Mouse (Mus musculus) lung, postnatal 14 days (tissue): Measurements from ENCODE around the gene Scaf8.
"Not testable (repeated sequence)": the region's sequence is repeated elsewhere in the genome, so short reads cannot be mapped to it uniquely, and the experiment has no call there.

Experiments used
- DNase-seq: peaks from one replicate; pipeline ENCODE4 v3.0.0; 2021

Scaf8 gene

GRCm38 (mm10) chr17:3120949-3121348 lies 6.2 kb downstream of the Scaf8 start:
- not testable (repeated sequence) for DNase-seq

DNA sequence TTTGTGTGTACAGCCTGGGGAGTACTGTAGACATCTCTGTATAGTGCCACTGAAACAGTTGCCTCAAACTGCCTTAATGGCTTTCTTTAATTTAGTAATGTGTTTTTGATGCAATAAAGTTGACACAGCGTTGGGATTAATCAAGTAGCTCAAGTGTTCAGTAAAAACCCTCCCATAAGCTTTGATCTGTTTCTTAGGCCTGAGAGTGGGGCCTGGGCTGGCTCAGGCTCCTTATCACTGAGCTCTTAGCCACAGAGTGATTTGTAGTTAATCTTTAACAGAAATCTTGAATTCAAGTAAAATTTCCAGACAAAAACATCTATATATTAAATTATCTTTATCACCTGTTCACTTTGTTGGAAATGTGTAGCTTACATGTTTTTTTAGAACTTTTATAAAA lies 8.8 kb downstream of the Scaf8 start:
- not testable (repeated sequence) for DNase-seq

DNA sequence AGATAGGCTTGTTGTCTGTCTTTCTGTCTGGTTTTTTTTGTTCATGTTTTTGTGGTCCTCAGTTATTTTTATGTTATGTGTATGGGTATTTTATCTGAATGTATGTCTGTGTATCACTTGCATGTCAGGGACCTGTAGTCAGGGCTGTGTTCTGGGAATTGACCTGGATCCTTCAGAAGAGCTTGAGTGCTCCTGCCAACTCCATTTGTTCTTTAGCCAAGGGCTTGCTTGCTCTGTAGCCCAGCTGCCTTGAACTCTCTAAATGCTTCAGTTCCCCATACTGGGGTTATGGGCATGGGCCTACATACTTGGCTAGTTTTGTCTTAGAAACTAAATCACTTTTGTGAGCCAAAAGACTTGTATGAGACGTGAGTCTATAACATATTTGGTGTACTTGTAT lies 13.9 kb downstream of the Scaf8 start:
- no peak for DNase-seq

- DNase-seq, result no peak
These were observed 15.0 kb downstream of the Scaf8 start for GRCm38 (mm10) chr17:3129791-3130190.

- DNase-seq, result no peak
These were observed 20.6 kb downstream of the Scaf8 start for GRCm38 (mm10) chr17:3135346-3135745.

DNA sequence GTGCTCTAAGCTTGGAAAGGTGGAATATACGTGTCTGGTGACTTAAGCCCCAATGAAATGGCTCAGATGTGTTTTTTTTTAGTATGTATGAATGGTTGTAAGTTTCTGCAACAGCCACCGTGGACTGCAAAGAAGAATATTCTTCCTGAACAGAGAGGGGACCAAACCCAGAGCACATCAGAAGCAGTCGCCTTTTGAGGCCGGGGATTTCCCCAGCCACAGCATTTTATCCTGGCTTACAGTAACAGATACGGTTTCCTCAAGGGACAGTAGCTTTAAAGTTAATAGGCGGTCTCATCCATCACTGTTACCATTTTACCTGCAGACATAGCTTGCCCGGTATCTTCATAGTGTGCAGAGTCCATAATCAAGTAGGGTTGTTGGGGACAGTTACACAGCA lies 21.4 kb downstream of the Scaf8 start:
- DNase-seq, result no peak

DNA sequence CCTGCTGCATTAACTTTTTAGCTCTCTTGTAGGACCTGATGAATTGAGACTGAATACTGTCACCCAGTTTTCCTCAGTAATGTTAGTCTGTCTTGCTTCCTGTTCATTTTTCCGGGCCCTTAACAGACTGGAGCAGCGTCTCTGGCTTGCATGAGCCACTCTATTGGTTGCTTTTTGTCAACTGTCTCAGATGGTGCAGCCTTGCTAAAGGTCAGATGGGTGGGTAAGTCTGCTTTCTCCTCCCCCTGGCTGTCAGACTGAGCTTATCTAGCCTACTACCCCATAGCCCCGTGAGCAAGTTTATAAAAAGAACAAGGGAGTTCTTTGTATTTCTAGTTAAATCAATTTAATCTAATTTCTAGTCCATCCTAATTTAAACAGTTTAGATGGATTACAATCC lies 23.6 kb downstream of the Scaf8 start:
- DNase-seq, result no peak

GRCm38 (mm10) chr17:3140100-3140499 lies 25.3 kb downstream of the Scaf8 start:
- DNase-seq, result no peak

GRCm38 (mm10) chr17:3148853-3149252 lies 34.1 kb downstream of the Scaf8 start:
- DNase-seq, result no peak

DNA sequence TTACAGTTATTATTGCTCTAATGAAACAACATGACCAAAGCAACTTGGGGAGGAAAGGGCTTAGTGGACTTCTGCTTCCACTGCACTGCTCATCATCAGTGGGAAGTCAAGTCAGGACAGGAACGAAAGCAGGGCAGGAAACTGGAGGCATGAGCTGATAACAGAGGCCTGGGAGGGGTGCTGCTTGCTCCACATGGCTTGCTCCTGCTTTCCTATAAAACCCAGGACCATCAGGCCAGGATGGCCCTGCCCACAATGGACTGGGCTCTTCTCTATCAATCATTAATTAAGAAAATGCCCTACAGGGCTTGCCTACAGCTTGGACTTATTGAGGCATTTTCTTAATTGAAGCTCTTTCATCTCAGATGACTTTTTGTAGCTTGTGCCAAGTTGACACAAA lies 34.8 kb downstream of the Scaf8 start:
- DNase-seq, result no peak

DNA sequence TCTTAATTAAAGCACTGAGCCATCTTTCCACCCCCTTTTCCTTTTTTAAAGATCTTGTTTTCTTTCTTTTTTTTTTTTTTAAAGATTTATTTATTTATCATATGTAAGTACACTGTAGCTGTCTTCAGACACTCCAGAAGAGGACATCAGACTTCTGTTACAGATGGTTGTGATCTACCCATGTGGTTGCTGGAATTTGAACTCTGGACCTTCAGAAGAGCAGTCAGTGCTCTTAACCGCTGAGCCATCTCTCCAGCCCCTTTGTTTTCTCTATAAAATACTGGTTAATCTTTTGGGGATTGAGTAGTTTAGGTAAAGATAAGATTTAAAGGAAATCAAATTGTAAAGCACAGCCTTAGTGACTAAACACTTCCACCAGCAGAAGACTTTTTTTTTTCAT lies 35.9 kb downstream of the Scaf8 start:
- DNase-seq, result not testable (repeated sequence)

DNA sequence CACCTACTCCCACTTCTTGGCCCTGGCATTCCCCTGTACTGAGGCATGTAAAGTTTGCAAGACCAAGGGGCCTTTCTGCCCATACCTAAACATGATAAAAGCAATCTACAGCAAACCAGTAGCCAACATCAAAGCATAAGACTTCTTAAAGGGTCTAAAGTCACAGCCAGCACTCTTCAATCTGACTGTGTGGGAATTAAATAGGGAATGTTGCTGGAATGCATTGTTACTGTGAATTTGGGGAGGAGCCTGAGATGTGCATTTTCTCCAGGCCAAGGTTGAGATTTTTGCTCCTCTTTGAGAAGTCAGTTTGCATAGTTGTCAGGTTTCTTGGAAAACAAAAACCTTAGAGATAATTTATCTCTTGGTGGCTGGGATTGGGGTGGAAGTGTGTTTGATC lies 36.4 kb downstream of the Scaf8 start:
- DNase-seq, result no peak

- DNase-seq, result not testable (repeated sequence)
These were observed 41.4 kb downstream of the Scaf8 start for GRCm38 (mm10) chr17:3156176-3156575.

- DNase-seq, result no peak
These were observed 42.2 kb downstream of the Scaf8 start for GRCm38 (mm10) chr17:3157016-3157415.

- no peak for DNase-seq
These were observed 48.1 kb downstream of the Scaf8 start for GRCm38 (mm10) chr17:3162905-3163304.

GRCm38 (mm10) chr17:3180425-3180945 lies 65.7 kb downstream of the Scaf8 start:
- not testable (repeated sequence) for DNase-seq

GRCm38 (mm10) chr17:3195483-3195882 lies 80.7 kb downstream of the Scaf8 start:
- DNase-seq, result not testable (repeated sequence)

- DNase-seq, result no peak
These were observed 85.6 kb downstream of the Scaf8 start for GRCm38 (mm10) chr17:3200328-3200727.

GRCm38 (mm10) chr17:3203916-3204315 lies 89.1 kb downstream of the Scaf8 start:
- DNase-seq, result no peak

GRCm38 (mm10) chr17:3204826-3205405 lies 90.1 kb downstream of the Scaf8 start:
- DNase-seq, result no peak

GRCm38 (mm10) chr17:3206527-3207398 lies 92.0 kb downstream of the Scaf8 start:
- DNase-seq, result peak; percentile 28

GRCm38 (mm10) chr17:3207529-3208240 lies 92.9 kb downstream of the Scaf8 start:
- no peak for DNase-seq

GRCm38 (mm10) chr17:3208471-3208870 lies 93.7 kb downstream of the Scaf8 start:
- DNase-seq, result no peak

DNA sequence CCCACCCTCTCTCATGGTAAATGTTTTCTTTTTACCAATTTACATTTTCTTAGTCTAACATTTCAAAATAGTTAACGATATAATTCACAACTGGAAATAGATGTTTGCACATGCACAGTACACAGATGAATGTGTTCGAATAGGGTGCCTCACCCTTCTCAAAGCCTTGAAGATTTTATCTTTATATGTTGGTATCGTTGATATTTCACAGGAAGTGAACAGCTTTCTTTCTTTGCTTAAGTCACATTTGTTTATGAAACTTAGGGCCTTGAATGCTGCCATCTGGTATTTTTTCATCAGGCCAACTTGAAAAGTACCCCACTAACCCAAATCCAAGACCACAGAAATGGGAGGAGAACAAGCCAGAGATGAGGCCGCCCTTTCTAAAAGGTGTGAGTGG lies 94.8 kb downstream of the Scaf8 start:
- no peak for DNase-seq
